Comparison of ENCODE assay signal across 7 mouse cellular contexts in genomic region chr5:53266931-53267853, GRCm38 (mm10). TPM values are rescaled to one million over a fixed set of nuclear protein-coding genes. Genes with fewer than 3 reads are reported as not detected.
DNase-seq lines count a peak whose midpoint lies in the region; ATAC-seq and TF ChIP-seq lines count a peak whose summit lies in the region.

TSS of gene Smim20 (plus strand) at chr5:53267083.

- H3K9ac ChIP-seq in intestine, embryonic 15.5 days = peak within 1 kb of the TSS; percentile 62
- H3K9ac ChIP-seq in midbrain, embryonic 12.5 days (replicated peaks) = peak within 1 kb of the TSS; percentile 50

- H3K4me2 ChIP-seq in intestine, embryonic 15.5 days (replicated peaks) = peak within 1 kb of the TSS; percentile 80
- peak within 1 kb of the TSS; percentile 72 for H3K4me2 ChIP-seq in midbrain, embryonic 12.5 days (replicated peaks)

- no peaks in the 10 kb centered on the region for H3K27me3 ChIP-seq in intestine, embryonic 15.5 days (replicated peaks)
- no peaks in the 10 kb centered on the region for H3K27me3 ChIP-seq in midbrain, embryonic 12.5 days
- no peaks in the 10 kb centered on the region for H3K27me3 ChIP-seq in small intestine, adult 2 months (ENCODE audit: control insufficient read depth, insufficient read depth, low read length)

- H3K4me1 ChIP-seq in intestine, embryonic 15.5 days (replicated peaks) = peaks cover 11% of the 10 kb centered on the region; the same call in 1 of the 2 replicates
- H3K4me1 ChIP-seq in midbrain, embryonic 12.5 days = peaks cover 12% of the 10 kb centered on the region
- H3K4me1 ChIP-seq in small intestine, adult 2 months (ENCODE audit: control insufficient read depth, insufficient read depth, insufficient read length, low read length) = no peaks in the 10 kb centered on the region; the same call in 1 of the 2 replicates

- no peak for TF ChIP-seq CTCF in small intestine, adult 2 months (IDR thresholded peaks at IDR 0.05; ENCODE audit: extremely low read depth, insufficient read length, insufficient replicate concordance, low read depth, low read length)

- ATAC-seq in intestine, embryonic 15.5 days = peak; percentile 97
- peak; percentile 94 for ATAC-seq in midbrain, embryonic 12.5 days (ENCODE audit: low FRiP score, low read depth)

- peak; percentile 82 to 87 for DNase-seq in adrenal gland, adult 18-20 months (ENCODE audit: low spot score in 2 of 2)
- DNase-seq in embryo, embryonic 11 days = peak; percentile 94
- peak; percentile 80 for DNase-seq in gastrocnemius, postnatal 25 days
- peak; percentile 82 for DNase-seq in left cerebral cortex, postnatal 4 days

- TF ChIP-seq POLR2A in small intestine, adult 2 months (IDR thresholded peaks at IDR 0.05; ENCODE audit: low read depth, low read length) = peak; percentile 62; the same call in 1 of the 2 replicates

- 11% methylated on average over 53 of the region's 53 CpGs for WGBS in intestine, embryonic 15.5 days
- 12% methylated on average over 51 of the region's 53 CpGs for WGBS in midbrain, embryonic 12.5 days
- WGBS in small intestine, adult 2 months = 8% methylated on average over 53 of the region's 53 CpGs

- H3K27ac ChIP-seq in intestine, embryonic 15.5 days = peak within 1 kb of the TSS; percentile 79
- H3K27ac ChIP-seq in midbrain, embryonic 12.5 days (replicated peaks) = peak within 1 kb of the TSS; percentile 56
- H3K27ac ChIP-seq in small intestine, adult 2 months (ENCODE audit: insufficient read depth, low read depth, low read length) = peak within 1 kb of the TSS; percentile 90

- peak within 1 kb of the TSS; percentile 64 for H3K4me3 ChIP-seq in intestine, embryonic 15.5 days (replicated peaks)
- peak within 1 kb of the TSS; percentile 64 for H3K4me3 ChIP-seq in midbrain, embryonic 12.5 days
- peak within 1 kb of the TSS; percentile 86 for H3K4me3 ChIP-seq in small intestine, adult 2 months (ENCODE audit: low read depth, low read length)

- H3K9me3 ChIP-seq in intestine, embryonic 15.5 days = no peaks in the 10 kb centered on the region
- H3K9me3 ChIP-seq in midbrain, embryonic 12.5 days = no peaks in the 10 kb centered on the region

- H3K36me3 ChIP-seq in intestine, embryonic 15.5 days = no peaks in the 10 kb centered on the region
- H3K36me3 ChIP-seq in midbrain, embryonic 12.5 days = no peaks in the 10 kb centered on the region
- peaks cover 6% of the 10 kb centered on the region; the same call in 1 of the 2 replicates for H3K36me3 ChIP-seq in small intestine, adult 2 months (ENCODE audit: control insufficient read depth, insufficient read depth, low read length)

- intact Hi-C loops in left cerebral cortex, postnatal 4 days (cut with DNase I) = no loop called here

RNA-seq across cellular contexts. Expression of gene Smim20, which starts in this region (rescaled TPM):
- 10 to 100 TPM; 41.4 to 48.1 TPM for total RNA-seq in adrenal gland, adult 18-20 months (2021)
- total RNA-seq in gastrocnemius, postnatal 25 days (2021) = 10 to 100 TPM; 60.7 to 61.1 TPM
- polyA plus RNA-seq in intestine, embryonic 15.5 days (2015; fragmentation: Nextera tagmentation; extraction: Ambion mirVana) = 98.8 and 117 TPM in 2 replicates
- total RNA-seq in left cerebral cortex, postnatal 4 days (2021) = 10 to 100 TPM; 25.7 to 27.6 TPM
- 71.0 and 72.5 TPM in 2 replicates for polyA plus RNA-seq in midbrain, embryonic 12.5 days (2016; fragmentation: Nextera tagmentation; extraction: Ambion mirVana)
- polyA plus RNA-seq in small intestine, adult 2 months (2012; rRNA removed) = 26.3 and 45.9 TPM in 2 replicates

Comparison
In these comparisons a context has a peak if more than half of its experiments do, and no peak if none do; other contexts are left out.
1. Peak in every context shown above with its lines: DNase-seq, ATAC-seq, H3K4me3 ChIP-seq and H3K27ac ChIP-seq.